ENCODE assay signal across 24 mouse cellular contexts in genomic region chr10:12552196-12552889, GRCm38 (mm10).
DNase-seq lines count a peak whose midpoint lies in the region; ATAC-seq and TF ChIP-seq lines count a peak whose summit lies in the region.
"Had no signal": no experiment of that assay in that cellular context is flagged by ENCODE, and none has a peak within 500 bp of the region (broad histone marks: within the 10 kb centered on the region; RNA-seq: fewer than 3 reads in every experiment).

No protein-coding gene starts in this region.

- no peak overlapping the region for H3K4me3 ChIP-seq in hindbrain, embryonic 11.5 days (ENCODE audit: low read depth, low read length)
- H3K4me3 ChIP-seq in hindbrain, embryonic 12.5 days: no peak overlapping the region
- no peak overlapping the region for H3K4me3 ChIP-seq in ES-E14 (ENCODE audit: insufficient read depth in 1 of 2, low read depth in 1 of 2, low read length in 2 of 2, poor library complexity in 1 of 2, severe bottlenecking in 1 of 2)
- no peak overlapping the region for H3K4me3 ChIP-seq in neural tube, embryonic 12.5 days
- H3K4me3 ChIP-seq: embryonic facial prominence, embryonic 15.5 days; forebrain, embryonic 13.5 days; heart, embryonic 13.5 days; intestine, embryonic 15.5 days; kidney, embryonic 15.5 days; layer of hippocampus, adult 2 months; midbrain, embryonic 15.5 days had no signal

- no peak overlapping the region for H3K9ac ChIP-seq in hindbrain, embryonic 11.5 days (ENCODE audit: low read depth, low read length)
- H3K9ac ChIP-seq in hindbrain, embryonic 12.5 days: no peak overlapping the region
- H3K9ac ChIP-seq in ES-E14 (ENCODE audit: insufficient read depth, low read depth, low read length, poor library complexity, severe bottlenecking): no peak overlapping the region
- H3K9ac ChIP-seq in neural tube, embryonic 12.5 days: no peak overlapping the region
- H3K9ac ChIP-seq: embryonic facial prominence, embryonic 15.5 days; forebrain, embryonic 13.5 days; heart, embryonic 13.5 days; intestine, embryonic 15.5 days; kidney, embryonic 15.5 days; midbrain, embryonic 15.5 days had no signal

- no peak overlapping the region for H3K27ac ChIP-seq in hindbrain, embryonic 11.5 days (ENCODE audit: low read depth, low read length)
- no peak overlapping the region for H3K27ac ChIP-seq in hindbrain, embryonic 12.5 days
- peak overlapping the region; percentile 48; the same call in 1 of the 2 replicates for H3K27ac ChIP-seq in ES-E14 (ENCODE audit: insufficient read depth, low read depth, low read length, poor library complexity, severe bottlenecking)
- no peak overlapping the region for H3K27ac ChIP-seq in neural tube, embryonic 12.5 days
- H3K27ac ChIP-seq: embryonic facial prominence, embryonic 15.5 days; forebrain, embryonic 13.5 days; heart, embryonic 13.5 days; intestine, embryonic 15.5 days; kidney, embryonic 15.5 days; layer of hippocampus, adult 2 months; midbrain, embryonic 15.5 days had no signal

- H3K4me1 ChIP-seq in hindbrain, embryonic 11.5 days (replicated peaks; ENCODE audit: control insufficient read depth, insufficient read depth, low read length): peaks cover 5% of the 10 kb centered on the region
- peaks cover 30% of the 10 kb centered on the region for H3K4me1 ChIP-seq in hindbrain, embryonic 12.5 days
- peaks cover 14 to 20% of the 10 kb centered on the region in 2 experiments for H3K4me1 ChIP-seq in ES-E14 (ENCODE audit: control insufficient read depth in 2 of 2, insufficient read depth in 2 of 2, low read length in 2 of 2, poor library complexity in 1 of 2)
- H3K4me1 ChIP-seq in neural tube, embryonic 12.5 days: peaks cover 40% of the 10 kb centered on the region

- WGBS in hindbrain, embryonic 11.5 days: 18% methylated on average over 11 of the region's 11 CpGs
- WGBS in hindbrain, embryonic 12.5 days: 17% methylated on average over 11 of the region's 11 CpGs
- 5% methylated on average over 11 of the region's 11 CpGs for WGBS in neural tube, embryonic 12.5 days

- DNase-seq in hindbrain, embryonic 11.5 days (ENCODE audit: low spot score): no peak
- DNase-seq in ES-E14 (ENCODE audit: low read depth, low spot score): no peak
- DNase-seq in forelimb bud, embryonic 11.5 days (ENCODE audit: low read depth, low spot score): peak; percentile 56
- no peak for DNase-seq in spleen, postnatal 10 days (ENCODE audit: low spot score in 2 of 2)
- no peak for DNase-seq in right cerebral cortex, postnatal 10 days (ENCODE audit: low spot score in 2 of 2)
- DNase-seq: adrenal gland, postnatal 10 days; cerebellum, adult 11 months; cerebellum, postnatal 25 days; heart, postnatal 4 days; lung, adult 2 months; lung, postnatal 36 days; right cerebral cortex, postnatal 25 days; thymus, postnatal 25 days had no signal

- peak; percentile 44; the same call in 1 of the 2 replicates for ATAC-seq in hindbrain, embryonic 11.5 days (ENCODE audit: low FRiP score)
- no peak for ATAC-seq in hindbrain, embryonic 12.5 days (ENCODE audit: low FRiP score)
- peak; percentile 15; the same call in 1 of the 2 replicates for ATAC-seq in neural tube, embryonic 12.5 days (ENCODE audit: low FRiP score, low read depth)
- ATAC-seq: forebrain, embryonic 13.5 days; intestine, embryonic 15.5 days; midbrain, embryonic 15.5 days had no signal

- H3K36me3 ChIP-seq in hindbrain, embryonic 11.5 days (ENCODE audit: control insufficient read depth, insufficient read depth, low read length): no peaks in the 10 kb centered on the region
- H3K36me3 ChIP-seq in hindbrain, embryonic 12.5 days: no peaks in the 10 kb centered on the region
- no peaks in the 10 kb centered on the region for H3K36me3 ChIP-seq in ES-E14 (ENCODE audit: control insufficient read depth, insufficient read depth, low read length, poor library complexity, severe bottlenecking)
- no peaks in the 10 kb centered on the region for H3K36me3 ChIP-seq in neural tube, embryonic 12.5 days
- H3K36me3 ChIP-seq: embryonic facial prominence, embryonic 15.5 days; heart, embryonic 13.5 days; intestine, embryonic 15.5 days; kidney, embryonic 15.5 days; midbrain, embryonic 15.5 days had no signal

- in situ Hi-C loops in ES-E14 (cut with MboI; ENCODE audit: low sequenced_read_pairs in 2 of 2, unreplicated experiment in 2 of 2): no loop called here

- H3K4me2 ChIP-seq in hindbrain, embryonic 11.5 days (replicated peaks; ENCODE audit: low read depth, low read length): no peak overlapping the region
- no peak overlapping the region for H3K4me2 ChIP-seq in hindbrain, embryonic 12.5 days (replicated peaks)
- peak overlapping the region; percentile 9; the same call in 1 of the 2 replicates for H3K4me2 ChIP-seq in neural tube, embryonic 12.5 days (replicated peaks)
- H3K4me2 ChIP-seq: embryonic facial prominence, embryonic 15.5 days; forebrain, embryonic 13.5 days; heart, embryonic 13.5 days; intestine, embryonic 15.5 days; liver, embryonic 11.5 days; midbrain, embryonic 15.5 days had no signal

- H3K27me3 ChIP-seq in hindbrain, embryonic 11.5 days (ENCODE audit: control insufficient read depth, insufficient read depth, low read length): no peaks in the 10 kb centered on the region
- no peaks in the 10 kb centered on the region for H3K27me3 ChIP-seq in hindbrain, embryonic 12.5 days
- no peaks in the 10 kb centered on the region for H3K27me3 ChIP-seq in neural tube, embryonic 12.5 days (replicated peaks)
- H3K27me3 ChIP-seq: CH12.LX; embryonic facial prominence, embryonic 15.5 days; heart, embryonic 13.5 days; intestine, embryonic 15.5 days; kidney, embryonic 15.5 days; midbrain, embryonic 15.5 days had no signal

- H3K9me3 ChIP-seq in hindbrain, embryonic 11.5 days (ENCODE audit: control insufficient read depth, low read length): no peaks in the 10 kb centered on the region
- no peaks in the 10 kb centered on the region for H3K9me3 ChIP-seq in hindbrain, embryonic 12.5 days (replicated peaks)
- no peaks in the 10 kb centered on the region for H3K9me3 ChIP-seq in ES-E14 (ENCODE audit: control insufficient read depth, insufficient read depth, low read depth, low read length)
- no peaks in the 10 kb centered on the region for H3K9me3 ChIP-seq in neural tube, embryonic 12.5 days
- H3K9me3 ChIP-seq: embryonic facial prominence, embryonic 15.5 days; forebrain, embryonic 13.5 days; heart, embryonic 13.5 days; intestine, embryonic 15.5 days; kidney, embryonic 15.5 days; midbrain, embryonic 15.5 days had no signal

TF ChIP-seq in ES-E14, 5 proteins besides CTCF, POLR2A, EP300 and RAD21:
- TF ChIP-seq CHD2 (IDR thresholded peaks at IDR 0.05; ENCODE audit: low read depth, low read length): no peak
- no peak for TF ChIP-seq HCFC1 (IDR thresholded peaks at IDR 0.05; ENCODE audit: borderline replicate concordance, insufficient read depth, low read length)
